Mouse (Mus musculus) myocyte (in vitro differentiated cells): ENCODE data around the gene Smim4. TPM values are rescaled to one million over a fixed set of nuclear protein-coding genes. Genes with fewer than 3 reads are reported as not detected.

Experiments
- H3K27me3 ChIP-seq: one replicate; pipeline ENCODE4 v1.6.1; 2011; ENCODE audit not compliant: control insufficient read depth, insufficient read depth, insufficient read length
- H3K36me3 ChIP-seq: one replicate; pipeline ENCODE4 v1.6.1; 2011; ENCODE audit not compliant: control insufficient read depth, insufficient read depth
- H3K4me2 ChIP-seq: one replicate; pipeline ENCODE4 v1.6.1; 2011; ENCODE audit warnings: low read depth, control low read depth
- H3K4me3 ChIP-seq: one replicate; pipeline ENCODE4 v1.5.1; 2011; ENCODE audit warnings: mild to moderate bottlenecking, control low read depth, moderate library complexity
- H3K79me2 ChIP-seq: one replicate; pipeline ENCODE4 v1.6.1; 2011; ENCODE audit not compliant: control insufficient read depth, insufficient read depth
- H3ac ChIP-seq: one replicate; pipeline ENCODE4 v1.6.1; 2011; ENCODE audit not compliant: control insufficient read depth, insufficient read length
- CEBPB ChIP-seq: IDR thresholded peaks from 2 replicates; pipeline ENCODE4 v1.6.1; 2011; ENCODE audit warnings: mild to moderate bottlenecking, moderate library complexity; ENCODE audit not compliant: poor library complexity, insufficient read depth, severe bottlenecking
- E2F4 ChIP-seq: IDR thresholded peaks from one replicate; pipeline ENCODE4 v1.6.1; 2011; ENCODE audit warnings: mild to moderate bottlenecking, control low read depth, moderate library complexity; ENCODE audit not compliant: insufficient read depth
- MAX ChIP-seq: IDR thresholded peaks from one replicate; pipeline ENCODE4 v1.6.1; 2011; ENCODE audit warnings: low read depth, mild to moderate bottlenecking, control low read depth
- MYOD1 ChIP-seq, 3 experiments: IDR thresholded peaks; one replicate each; pipeline ENCODE4 v1.6.1; 2011; ENCODE audit warnings: control low read depth in 2 of 3, low read depth in 2 of 3, mild to moderate bottlenecking in 2 of 3, moderate library complexity in 1 of 3; ENCODE audit not compliant: insufficient read length in 2 of 3, control insufficient read depth in 1 of 3
- MYOG ChIP-seq, 3 experiments: IDR thresholded peaks; one replicate each; pipeline ENCODE4 v1.6.1; 2011; ENCODE audit warnings: control low read depth in 2 of 3, low read depth in 2 of 3, mild to moderate bottlenecking in 2 of 3; ENCODE audit not compliant: insufficient read length in 2 of 3, control insufficient read depth in 1 of 3, insufficient read depth in 1 of 3
- POLR2A ChIP-seq: IDR thresholded peaks from one replicate; pipeline ENCODE4 v1.6.1; 2011; ENCODE audit warnings: low read depth, mild to moderate bottlenecking, control low read depth, moderate library complexity; ENCODE audit not compliant: insufficient read length
- POLR2AphosphoS2 ChIP-seq: IDR thresholded peaks from one replicate; pipeline ENCODE4 v1.6.1; 2011; ENCODE audit warnings: low read depth, control low read depth; ENCODE audit not compliant: insufficient read length
- REST ChIP-seq: IDR thresholded peaks from one replicate; pipeline ENCODE4 v1.6.1; 2011; ENCODE audit warnings: mild to moderate bottlenecking, control low read depth, moderate library complexity; ENCODE audit not compliant: insufficient read depth, insufficient read length
- SRF ChIP-seq: IDR thresholded peaks from one replicate; pipeline ENCODE4 v1.6.1; 2011; ENCODE audit warnings: low read depth; ENCODE audit not compliant: control insufficient read depth, insufficient read length
- TCF12 ChIP-seq: IDR thresholded peaks from one replicate; pipeline ENCODE4 v1.6.1; 2011; ENCODE audit warnings: mild to moderate bottlenecking, control low read depth; ENCODE audit not compliant: poor library complexity, insufficient read depth, severe bottlenecking
- TCF3 ChIP-seq: IDR thresholded peaks from one replicate; pipeline ENCODE4 v1.6.1; 2011; ENCODE audit warnings: low read depth, control low read depth; ENCODE audit not compliant: insufficient read length
- USF1 ChIP-seq: IDR thresholded peaks from one replicate; pipeline ENCODE4 v1.6.1; 2011; ENCODE audit warnings: low read depth, mild to moderate bottlenecking, control low read depth, moderate library complexity
- polyA plus RNA-seq: library from polyadenylated mRNA; unstranded; fragments of >200 nt; fragmentation: generic; extraction: Trizol; gene quantifications from one replicate; pipeline ENCODE4 v1.2.1, GENCODE M21; 2012; ENCODE audit warnings: missing spikeins

The Smim4 gene
- polyA plus RNA-seq, 1 experiment, result 91.4 TPM

DNA sequence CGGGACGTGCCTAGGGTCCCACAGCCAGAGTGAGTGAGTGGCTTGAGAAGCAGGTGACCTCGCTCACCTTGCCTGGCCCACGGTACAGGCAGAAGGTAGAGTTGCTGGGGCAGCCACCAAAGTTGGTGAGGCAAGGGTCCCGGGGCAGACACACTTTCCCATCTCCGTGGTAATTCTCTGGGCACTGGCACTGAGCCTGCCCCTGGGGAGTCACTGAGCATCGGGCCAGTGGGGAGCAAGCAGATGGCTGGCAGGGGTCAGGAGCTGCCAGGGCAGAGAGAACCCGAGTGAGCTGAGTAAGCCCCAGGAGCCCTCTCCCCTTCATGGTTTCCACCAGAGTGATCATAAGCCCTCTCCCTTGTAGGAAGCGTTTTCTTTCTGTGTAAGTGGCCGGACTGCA lies 32.9 kb upstream of the Smim4 start:
- no peaks in the 10 kb centered on the region for H3K36me3 ChIP-seq
- no peak overlapping the region for H3K4me2 ChIP-seq
- no peak overlapping the region for H3ac ChIP-seq
- H3K4me3 ChIP-seq, result no peak overlapping the region
- peaks cover 5% of the 10 kb centered on the region for H3K27me3 ChIP-seq
- H3K79me2 ChIP-seq, result no peaks in the 10 kb centered on the region
- TF ChIP-seq E2F4 (no peak), MYOG (IDR thresholded peaks at IDR 0.05; ENCODE audit: control insufficient read depth in 1 of 3, insufficient read depth in 1 of 3, insufficient read length in 2 of 3, low read depth in 2 of 3) (no peak), POLR2A (no peak), MAX (no peak), CEBPB (no peak), SRF (no peak), MYOD1 (IDR thresholded peaks at IDR 0.05; ENCODE audit: control insufficient read depth in 1 of 3, insufficient read length in 2 of 3, low read depth in 2 of 3) (no peak), USF1 (no peak), POLR2AphosphoS2 (no peak), TCF3 (no peak), REST (no peak), TCF12 (no peak)

GRCm38 (mm10) chr14:31161191-31161590 lies 32.4 kb upstream of the Smim4 start:
- no peak overlapping the region for H3ac ChIP-seq
- H3K79me2 ChIP-seq, result no peaks in the 10 kb centered on the region
- H3K36me3 ChIP-seq, result no peaks in the 10 kb centered on the region
- peaks cover 5% of the 10 kb centered on the region for H3K27me3 ChIP-seq
- no peak for TF ChIP-seq E2F4
- no peak for TF ChIP-seq USF1
- no peak for TF ChIP-seq TCF3
- no peak for TF ChIP-seq MYOD1 (IDR thresholded peaks at IDR 0.05; ENCODE audit: control insufficient read depth in 1 of 3, insufficient read length in 2 of 3, low read depth in 2 of 3)
- no peak for TF ChIP-seq MAX
- no peak for TF ChIP-seq POLR2AphosphoS2
- no peak for TF ChIP-seq CEBPB
- no peak for TF ChIP-seq SRF
- TF ChIP-seq MYOG (IDR thresholded peaks at IDR 0.05; ENCODE audit: control insufficient read depth in 1 of 3, insufficient read depth in 1 of 3, insufficient read length in 2 of 3, low read depth in 2 of 3), result no peak
- H3K4me3 ChIP-seq, result no peak overlapping the region
- H3K4me2 ChIP-seq, result no peak overlapping the region

DNA sequence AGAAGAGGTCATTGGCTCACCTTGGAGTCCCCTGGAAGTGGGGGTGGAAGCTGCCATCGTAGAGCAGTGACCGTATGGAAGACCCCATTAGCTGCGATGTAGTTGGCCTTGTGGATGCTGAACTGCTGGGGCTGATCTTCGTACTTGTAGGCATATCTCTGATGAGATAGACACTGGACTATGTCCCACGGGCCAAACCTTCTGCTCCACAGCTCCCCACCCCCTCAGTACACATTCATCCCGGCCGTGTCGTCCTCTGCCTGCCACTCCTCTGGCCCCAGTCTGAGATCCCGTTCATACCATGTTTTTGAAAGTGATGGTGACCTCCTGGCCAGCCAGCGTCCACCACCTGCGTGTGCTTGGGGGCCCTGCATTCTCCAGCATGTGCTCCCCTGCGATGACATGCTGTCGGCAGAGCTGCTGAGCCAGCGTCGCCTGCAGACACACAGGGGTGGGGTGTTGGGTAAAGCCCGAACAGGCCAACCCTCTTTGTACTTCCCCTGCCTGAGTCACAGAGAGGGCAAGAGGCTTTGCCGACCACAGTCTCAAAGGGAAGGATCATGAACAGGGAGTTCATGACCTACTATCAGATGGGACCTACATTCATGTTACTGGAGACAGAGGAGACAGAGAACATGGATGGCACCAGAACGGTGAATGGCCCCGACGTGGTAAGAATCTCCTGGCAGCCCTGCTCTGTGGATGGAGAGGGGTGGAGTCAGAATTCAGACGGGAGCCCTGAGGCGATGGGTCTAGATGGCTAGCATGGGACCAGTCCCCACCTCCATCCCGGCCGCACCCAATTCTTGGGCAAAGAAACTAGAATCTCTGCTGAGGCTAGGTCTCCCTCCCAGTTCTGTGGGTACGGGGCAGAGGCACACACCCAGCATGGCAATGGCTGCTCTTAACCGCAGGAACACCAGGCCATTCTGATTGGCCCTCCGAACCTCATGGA lies 31.7 kb upstream of the Smim4 start:
- TF ChIP-seq REST (no peak), CEBPB (no peak), MAX (no peak), TCF3 (no peak), USF1 (no peak), E2F4 (no peak), MYOD1 (IDR thresholded peaks at IDR 0.05; ENCODE audit: control insufficient read depth in 1 of 3, insufficient read length in 2 of 3, low read depth in 2 of 3) (no peak), POLR2AphosphoS2 (no peak), POLR2A (no peak), SRF (no peak), MYOG (IDR thresholded peaks at IDR 0.05; ENCODE audit: control insufficient read depth in 1 of 3, insufficient read depth in 1 of 3, insufficient read length in 2 of 3, low read depth in 2 of 3) (no peak), TCF12 (no peak)
- H3K4me3 ChIP-seq, result no peak overlapping the region
- no peak overlapping the region for H3K4me2 ChIP-seq
- peaks cover 5% of the 10 kb centered on the region for H3K27me3 ChIP-seq
- H3ac ChIP-seq, result no peak overlapping the region
- no peaks in the 10 kb centered on the region for H3K79me2 ChIP-seq
- no peaks in the 10 kb centered on the region for H3K36me3 ChIP-seq

DNA sequence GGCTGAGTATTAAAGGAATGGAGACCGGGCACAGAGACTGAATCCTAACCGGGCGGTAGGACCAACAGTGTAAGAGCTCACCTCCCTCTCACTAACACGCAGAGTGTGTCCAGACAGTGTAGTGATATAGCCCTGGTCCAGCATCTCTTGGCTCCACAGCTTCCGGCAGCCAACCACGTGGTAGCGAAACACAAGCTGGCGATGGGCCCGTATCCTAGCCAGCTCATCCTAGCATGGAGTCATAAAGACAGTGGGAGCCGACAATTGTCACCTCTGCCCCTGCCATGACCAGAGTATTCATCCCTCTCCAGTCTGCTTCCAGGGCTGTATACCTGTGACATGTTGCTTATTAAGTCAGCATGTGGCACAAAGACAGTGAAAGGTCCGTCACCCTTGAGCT lies 16.9 kb upstream of the Smim4 start:
- Histone ChIP-seq H3K27me3 (peaks cover 40% of the 10 kb centered on the region), H3K4me2 (no peak overlapping the region), H3ac (no peak overlapping the region), H3K4me3 (no peak overlapping the region), H3K36me3 (no peaks in the 10 kb centered on the region), H3K79me2 (no peaks in the 10 kb centered on the region)
- no peak for TF ChIP-seq MYOG (IDR thresholded peaks at IDR 0.05; ENCODE audit: control insufficient read depth in 1 of 3, insufficient read depth in 1 of 3, insufficient read length in 2 of 3, low read depth in 2 of 3)
- TF ChIP-seq MAX, result no peak
- TF ChIP-seq REST, result no peak
- TF ChIP-seq TCF3, result no peak
- TF ChIP-seq POLR2A, result no peak
- no peak for TF ChIP-seq SRF
- no peak for TF ChIP-seq TCF12

- Histone ChIP-seq H3K4me2 (no peak overlapping the region), H3K27me3 (no peaks in the 10 kb centered on the region), H3K4me3 (no peak overlapping the region), H3K36me3 (no peaks in the 10 kb centered on the region), H3K79me2 (no peaks in the 10 kb centered on the region), H3ac (no peak overlapping the region)
- TF ChIP-seq POLR2A (no peak), MAX (no peak), MYOD1 (IDR thresholded peaks at IDR 0.05; ENCODE audit: control insufficient read depth in 1 of 3, insufficient read length in 2 of 3, low read depth in 2 of 3) (no peak), MYOG (IDR thresholded peaks at IDR 0.05; ENCODE audit: control insufficient read depth in 1 of 3, insufficient read depth in 1 of 3, insufficient read length in 2 of 3, low read depth in 2 of 3) (no peak), USF1 (no peak), CEBPB (no peak), REST (no peak), TCF12 (no peak), TCF3 (no peak), E2F4 (no peak), POLR2AphosphoS2 (no peak), SRF (no peak)
Measured at GRCm38 (mm10) chr14:31141011-31141410, 12.3 kb upstream of the Smim4 start.
